Mouse (Mus musculus) embryonic facial prominence, embryonic 14.5 days (tissue): ENCODE results near the gene Itgb6. TPM values are rescaled to one million over a fixed set of nuclear protein-coding genes. Genes with fewer than 3 reads are reported as not detected.

ENCODE experiments used
- ATAC-seq: fragments of 200-750 bp; cut with Nextera tagmentation; 2 replicates; pipeline ENCODE4 v1.8.0; 2017; ENCODE audit warnings: low read depth, moderate number of reproducible peaks, moderate TSS enrichment
- DNase-seq: peaks from one replicate; pipeline ENCODE4 v3.0.0-alpha.2; 2015; ENCODE audit warnings: low spot score
- H3K27ac ChIP-seq: fragments of 300-500 bp; sonication (generic); replicated peaks from 2 replicates; pipeline ENCODE4 v1.5.1; 2014; ENCODE audit warnings: low read depth, mild to moderate bottlenecking, low read length, moderate library complexity
- H3K27me3 ChIP-seq: fragments of 300-500 bp; sonication (generic); replicated peaks from 2 replicates; pipeline ENCODE4 v1.6.1; 2014; ENCODE audit warnings: low read length; ENCODE audit not compliant: control insufficient read depth, insufficient read depth
- H3K36me3 ChIP-seq: fragments of 300-500 bp; sonication (generic); 2 replicates; pipeline ENCODE4 v1.6.1; 2014; ENCODE audit warnings: low read length, mixed read lengths; ENCODE audit not compliant: control insufficient read depth, insufficient read depth
- H3K4me1 ChIP-seq: fragments of 300-500 bp; sonication (generic); 2 replicates; pipeline ENCODE4 v1.6.1; 2014; ENCODE audit warnings: antibody characterized with exemption, low read length; ENCODE audit not compliant: control insufficient read depth, insufficient read depth
- H3K4me2 ChIP-seq: fragments of 300-500 bp; sonication (generic); 2 replicates; pipeline ENCODE4 v1.6.1; 2014; ENCODE audit warnings: low read depth, mild to moderate bottlenecking, low read length, moderate library complexity, mixed read lengths
- H3K4me3 ChIP-seq: fragments of 300-500 bp; sonication (generic); 2 replicates; pipeline ENCODE4 v1.5.1; 2014; ENCODE audit warnings: low read depth, mild to moderate bottlenecking, low read length
- H3K9ac ChIP-seq: fragments of 300-500 bp; sonication (generic); 2 replicates; pipeline ENCODE4 v1.6.1; 2014; ENCODE audit warnings: low read depth, mild to moderate bottlenecking, low read length, moderate library complexity, mixed read lengths
- H3K9me3 ChIP-seq: fragments of 300-500 bp; sonication (generic); 2 replicates; pipeline ENCODE4 v1.6.1; 2016; ENCODE audit warnings: low read length; ENCODE audit not compliant: control insufficient read depth
- WGBS: fragments of 180-500 bp; shearing (Covaris S2); extraction: QIAGEN DNeasy Blood & Tissue Kit; methylation state at CpG from one replicate; pipeline ENCODE4 v1.1.7; 2014; 5-methylcytosine and 5-hydroxymethylcytosine counted together
- polyA plus RNA-seq: library from polyadenylated mRNA; unstranded; fragments of >200 nt; fragmentation: Nextera tagmentation; extraction: Ambion mirVana; gene quantifications from 2 replicates; pipeline ENCODE4 v1.2.1, GENCODE M21; 2014

Itgb6 gene
- polyA plus RNA-seq, 1 experiment from 2014 or later = 4.0 TPM

DNA sequence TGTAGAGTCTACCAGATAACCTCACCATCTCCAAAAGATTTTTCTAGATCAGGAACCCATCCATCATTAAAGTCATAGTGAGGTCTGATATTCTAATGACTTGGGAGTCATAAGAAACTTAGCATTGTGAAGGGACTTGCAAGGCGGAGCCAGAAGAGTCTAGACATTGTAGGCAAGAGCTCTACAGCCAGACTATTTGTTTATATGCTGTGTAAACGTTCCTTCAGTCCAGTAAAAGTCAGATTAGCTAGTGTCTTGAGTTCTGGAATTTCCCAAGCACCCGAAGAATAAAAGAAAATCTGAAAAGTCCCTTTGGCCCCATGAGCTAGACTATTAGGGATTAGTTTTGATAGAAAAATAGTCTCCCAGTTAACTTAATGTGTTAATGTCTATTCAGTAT, 38.3 kb downstream of the Itgb6 start:
- Histone ChIP-seq H3K4me1 (peaks cover 3% of the 10 kb centered on the region), H3K9ac (no peak overlapping the region), H3K27ac (no peak overlapping the region), H3K4me2 (no peak overlapping the region), H3K9me3 (no peaks in the 10 kb centered on the region), H3K27me3 (no peaks in the 10 kb centered on the region), H3K4me3 (no peak overlapping the region), H3K36me3 (no peaks in the 10 kb centered on the region)
- no peak for DNase-seq
- ATAC-seq = no peak
- WGBS = 78% methylated on average over 3 of the region's 3 CpGs

DNA sequence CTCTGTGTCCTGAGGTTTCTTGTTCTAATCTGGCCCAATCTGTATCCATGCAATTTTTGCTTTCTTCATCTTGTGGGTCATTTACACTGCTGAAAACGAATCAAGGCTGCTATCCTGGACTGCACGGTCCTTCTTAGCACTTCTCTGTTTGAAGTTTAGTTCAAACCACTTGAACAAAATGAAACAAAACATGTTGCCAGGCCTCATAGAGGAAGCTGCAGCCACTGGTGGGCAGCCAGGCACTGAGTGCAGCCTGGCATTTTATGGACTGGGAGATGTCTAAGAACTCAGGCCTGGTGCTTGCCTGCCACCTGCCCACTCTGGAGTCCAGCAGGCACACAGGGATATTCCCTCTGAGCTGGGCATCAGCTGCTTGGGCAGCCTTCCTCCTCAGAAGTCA, 39.9 kb downstream of the Itgb6 start:
- no peaks in the 10 kb centered on the region; the same call in 1 of the 2 replicates for H3K4me1 ChIP-seq
- 78% methylated on average over 2 of the region's 2 CpGs for WGBS
- H3K4me3 ChIP-seq = no peak overlapping the region
- no peaks in the 10 kb centered on the region for H3K27me3 ChIP-seq
- ATAC-seq (no peak), DNase-seq (no peak)
- H3K36me3 ChIP-seq = no peaks in the 10 kb centered on the region
- no peak overlapping the region for H3K9ac ChIP-seq
- no peak overlapping the region for H3K4me2 ChIP-seq
- H3K27ac ChIP-seq = no peak overlapping the region
- no peaks in the 10 kb centered on the region for H3K9me3 ChIP-seq

DNA sequence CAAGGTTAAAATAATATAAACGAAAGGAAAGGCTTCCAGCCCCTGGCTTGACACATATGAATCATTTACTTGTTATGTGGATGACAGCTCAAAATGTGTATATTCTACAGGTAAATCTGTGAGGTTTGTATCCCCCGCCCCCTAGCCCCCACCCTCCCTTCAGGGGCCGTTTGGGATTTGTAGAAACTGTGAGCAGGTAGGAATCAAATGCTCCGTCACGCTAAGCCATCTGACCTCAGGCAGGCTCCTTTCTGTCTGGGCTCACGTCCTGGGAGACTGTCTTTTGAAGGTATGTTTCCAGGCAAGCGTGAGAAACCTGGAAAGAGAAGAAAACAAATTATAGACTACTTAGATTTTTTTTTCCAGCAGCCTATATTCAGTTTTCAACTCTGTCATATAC, 48.0 kb downstream of the Itgb6 start:
- Histone ChIP-seq H3K9me3 (no peaks in the 10 kb centered on the region), H3K4me3 (no peak overlapping the region), H3K27me3 (no peaks in the 10 kb centered on the region), H3K4me2 (no peak overlapping the region), H3K27ac (no peak overlapping the region), H3K36me3 (no peaks in the 10 kb centered on the region), H3K4me1 (no peaks in the 10 kb centered on the region; the same call in 1 of the 2 replicates), H3K9ac (no peak overlapping the region)
- WGBS = 37% methylated on average over 7 of the region's 7 CpGs
- ATAC-seq (peak; percentile 75), DNase-seq (peak; percentile 49)

DNA sequence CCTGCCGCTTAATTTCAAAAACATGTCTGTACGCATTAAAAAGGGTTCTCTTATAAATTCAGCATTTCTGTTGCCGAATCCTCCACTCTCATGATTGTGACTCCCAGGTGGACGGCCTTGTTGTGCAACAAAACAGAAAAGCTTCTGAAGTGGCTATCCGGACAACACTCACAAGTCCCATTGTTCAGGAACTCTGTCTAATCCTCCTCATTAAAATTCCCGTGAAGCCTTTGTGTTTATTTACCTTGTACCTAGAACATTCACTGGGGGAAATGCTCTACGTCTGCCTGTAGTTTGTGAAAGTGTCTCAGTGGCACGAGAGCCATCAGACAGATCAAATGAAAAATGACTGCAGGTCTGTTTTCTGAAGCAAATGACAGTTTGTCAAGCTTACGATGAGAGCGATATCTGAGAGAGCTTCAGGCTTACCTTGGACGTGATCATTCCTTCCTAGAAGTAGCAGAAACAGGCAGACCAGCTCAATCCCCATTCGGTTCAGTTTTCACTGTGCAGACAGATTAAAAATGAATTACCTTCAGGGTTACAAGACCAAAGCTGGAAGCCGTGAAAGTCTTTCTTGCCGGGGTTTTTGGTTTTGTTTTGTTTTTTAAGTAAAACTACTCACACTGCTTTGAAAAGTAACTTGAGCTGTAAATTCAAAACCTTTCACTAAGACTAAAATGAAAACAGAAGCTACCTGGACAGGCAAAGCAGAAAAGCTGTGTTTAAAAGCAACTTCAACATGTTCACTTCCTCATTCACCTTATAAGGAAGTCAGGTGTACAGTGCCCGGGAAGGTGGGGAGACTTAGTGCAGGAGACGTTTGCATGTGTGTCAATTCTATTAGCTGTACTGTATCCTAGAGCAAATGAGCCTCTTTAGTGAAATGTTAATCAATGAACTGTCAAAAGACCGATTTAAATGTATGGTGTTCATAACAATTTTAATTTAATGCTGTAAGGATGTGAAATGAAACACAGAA, 49.2 kb downstream of the Itgb6 start:
- Histone ChIP-seq H3K9ac (no peak overlapping the region), H3K27me3 (no peaks in the 10 kb centered on the region), H3K36me3 (no peaks in the 10 kb centered on the region), H3K27ac (no peak overlapping the region; the same call in 1 of the 2 replicates), H3K9me3 (no peaks in the 10 kb centered on the region), H3K4me3 (peak overlapping the region; percentile 12; the same call in 1 of the 2 replicates), H3K4me2 (peak overlapping the region; percentile 38), H3K4me1 (no peaks in the 10 kb centered on the region)
- peak; percentile 45 for DNase-seq
- no peak; the same call in 1 of the 2 replicates for ATAC-seq
- WGBS = 31% methylated on average over 17 of the region's 17 CpGs

DNA sequence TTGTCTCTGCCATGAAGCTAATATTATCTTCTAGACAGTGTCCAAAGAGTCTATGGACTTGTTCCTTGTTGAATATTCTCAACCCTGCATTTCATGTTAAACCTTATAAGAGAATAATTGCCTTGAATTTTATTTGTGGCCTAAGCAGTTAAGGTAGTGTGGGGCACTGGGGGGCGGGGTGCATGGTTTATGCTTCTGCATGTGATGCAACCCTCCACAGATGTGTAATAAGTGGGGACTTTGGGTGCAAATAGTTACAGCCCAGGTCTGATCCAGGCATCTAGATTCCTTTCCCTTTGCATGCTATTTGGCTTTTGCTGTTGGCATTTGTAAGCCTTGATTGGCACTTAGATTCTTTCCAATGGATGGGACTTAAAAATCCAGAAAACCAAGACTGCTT, 51.2 kb downstream of the Itgb6 start:
- no peak for ATAC-seq
- no peaks in the 10 kb centered on the region for H3K36me3 ChIP-seq

DNA sequence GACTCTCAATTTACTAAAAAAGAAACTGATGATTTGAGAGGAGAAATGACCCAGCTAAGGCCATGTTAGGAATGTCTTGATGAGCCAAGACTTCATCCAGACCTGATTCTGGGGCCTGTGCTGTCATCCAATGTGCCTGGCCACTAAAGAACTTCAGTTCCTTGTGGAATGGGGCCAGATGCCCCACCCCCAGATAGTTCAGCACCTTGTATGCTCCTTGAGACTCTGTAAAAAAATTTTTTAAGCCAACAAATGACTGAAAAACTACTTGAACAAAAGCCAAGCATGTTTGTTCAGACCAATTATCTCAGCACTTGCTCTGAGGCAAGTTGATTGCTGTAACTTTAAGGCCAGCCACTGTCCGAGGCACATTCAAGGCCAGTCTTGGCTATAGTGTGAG, 59.4 kb downstream of the Itgb6 start:
- ATAC-seq = no peak
- 73% methylated on average over 1 of the region's 1 CpGs for WGBS
- no peak for DNase-seq
- H3K27ac ChIP-seq = no peak overlapping the region
- no peaks in the 10 kb centered on the region for H3K27me3 ChIP-seq
- H3K9me3 ChIP-seq = no peaks in the 10 kb centered on the region
- H3K9ac ChIP-seq = no peak overlapping the region
- H3K36me3 ChIP-seq = no peaks in the 10 kb centered on the region
- H3K4me1 ChIP-seq = no peaks in the 10 kb centered on the region
- no peak overlapping the region for H3K4me2 ChIP-seq
- no peak overlapping the region for H3K4me3 ChIP-seq

More for the DNA sequence above, 51.2 kb downstream of the Itgb6 start:
- Histone ChIP-seq H3K4me3 (no peak overlapping the region), H3K4me2 (no peak overlapping the region), H3K9me3 (no peaks in the 10 kb centered on the region), H3K9ac (no peak overlapping the region), H3K27ac (no peak overlapping the region), H3K4me1 (no peaks in the 10 kb centered on the region), H3K27me3 (no peaks in the 10 kb centered on the region)
- no peak for DNase-seq
- 75% methylated on average over 1 of the region's 1 CpGs for WGBS

DNA sequence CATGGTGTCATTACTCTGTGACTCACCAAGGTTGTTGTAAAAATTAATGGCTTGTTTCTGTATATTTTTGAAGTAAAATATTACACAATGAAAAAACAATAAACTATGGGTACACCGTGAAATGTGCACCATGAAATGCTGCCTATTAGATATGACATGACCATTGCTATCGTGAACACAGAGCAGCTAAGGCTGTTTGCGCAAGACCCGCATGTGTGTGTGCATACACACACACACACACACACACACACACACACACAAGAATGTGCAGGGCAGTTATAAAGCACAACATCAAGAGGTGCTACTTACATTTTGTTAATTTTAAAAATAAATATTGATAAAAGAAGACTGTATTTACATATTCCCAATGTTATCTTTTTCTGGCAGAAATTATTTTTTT, 62.5 kb downstream of the Itgb6 start:
- H3K4me2 ChIP-seq = no peak overlapping the region
- H3K9ac ChIP-seq = no peak overlapping the region
- H3K9me3 ChIP-seq = no peaks in the 10 kb centered on the region
- no peak overlapping the region for H3K4me3 ChIP-seq
- ATAC-seq (no peak), DNase-seq (no peak)
- no peaks in the 10 kb centered on the region for H3K4me1 ChIP-seq
- WGBS = 90% methylated on average over 4 of the region's 4 CpGs
- H3K27me3 ChIP-seq = no peaks in the 10 kb centered on the region
- H3K36me3 ChIP-seq = no peaks in the 10 kb centered on the region
- no peak overlapping the region for H3K27ac ChIP-seq

DNA sequence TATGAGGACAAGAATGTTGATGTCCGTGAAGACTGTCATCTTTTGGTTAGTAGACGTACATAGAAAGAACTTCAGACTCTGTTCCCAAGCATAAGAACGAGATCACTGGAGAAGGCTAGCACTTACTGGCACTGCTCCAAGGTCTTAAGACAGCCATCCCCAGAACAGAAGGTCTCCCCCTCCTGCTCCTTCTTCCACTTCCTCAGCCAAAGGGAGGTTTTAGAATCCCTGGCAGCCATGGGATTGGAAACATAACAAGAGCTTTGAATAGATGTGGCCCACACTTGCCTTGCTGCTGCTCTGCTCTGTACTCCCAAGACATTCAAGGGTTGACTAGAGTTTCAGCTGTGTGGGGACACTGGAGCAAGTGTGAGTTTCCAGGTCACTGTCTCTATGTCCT, 63.5 kb downstream of the Itgb6 start:
- Histone ChIP-seq H3K4me3 (no peak overlapping the region), H3K9ac (no peak overlapping the region), H3K4me2 (no peak overlapping the region), H3K36me3 (no peaks in the 10 kb centered on the region), H3K27ac (no peak overlapping the region), H3K9me3 (no peaks in the 10 kb centered on the region), H3K4me1 (no peaks in the 10 kb centered on the region), H3K27me3 (no peaks in the 10 kb centered on the region)
- DNase-seq = no peak
- WGBS = 73% methylated on average over 3 of the region's 3 CpGs
- ATAC-seq = no peak

DNA sequence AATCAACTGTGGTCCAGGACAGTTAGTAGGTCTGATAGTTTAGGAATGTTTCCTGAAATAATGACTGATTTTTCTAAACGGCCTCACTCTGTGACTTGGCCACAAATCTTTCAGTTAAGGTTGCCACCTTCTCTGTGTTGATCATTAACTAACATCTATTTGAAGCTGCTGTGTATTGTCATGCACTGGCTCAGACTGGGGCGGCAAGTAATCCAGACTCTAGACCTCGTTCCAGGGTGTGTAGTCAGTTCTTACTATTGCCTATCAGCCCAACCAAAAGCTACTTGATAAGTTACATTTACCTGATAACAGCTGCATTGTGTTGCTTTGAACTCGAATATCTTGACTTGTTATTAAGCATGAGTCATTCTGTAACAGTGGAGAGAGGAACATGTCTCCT, 67.6 kb downstream of the Itgb6 start:
- WGBS = 79% methylated on average over 4 of the region's 4 CpGs
- ATAC-seq = no peak
- H3K27me3 ChIP-seq = no peaks in the 10 kb centered on the region

More for the DNA sequence above, 67.6 kb downstream of the Itgb6 start:
- H3K4me2 ChIP-seq = no peak overlapping the region
- no peak for DNase-seq
- H3K4me3 ChIP-seq = no peak overlapping the region
- H3K9me3 ChIP-seq = no peaks in the 10 kb centered on the region
- no peaks in the 10 kb centered on the region for H3K36me3 ChIP-seq
- H3K9ac ChIP-seq = no peak overlapping the region
- H3K4me1 ChIP-seq = no peaks in the 10 kb centered on the region
- H3K27ac ChIP-seq = no peak overlapping the region
